In the genomic region with DNA sequence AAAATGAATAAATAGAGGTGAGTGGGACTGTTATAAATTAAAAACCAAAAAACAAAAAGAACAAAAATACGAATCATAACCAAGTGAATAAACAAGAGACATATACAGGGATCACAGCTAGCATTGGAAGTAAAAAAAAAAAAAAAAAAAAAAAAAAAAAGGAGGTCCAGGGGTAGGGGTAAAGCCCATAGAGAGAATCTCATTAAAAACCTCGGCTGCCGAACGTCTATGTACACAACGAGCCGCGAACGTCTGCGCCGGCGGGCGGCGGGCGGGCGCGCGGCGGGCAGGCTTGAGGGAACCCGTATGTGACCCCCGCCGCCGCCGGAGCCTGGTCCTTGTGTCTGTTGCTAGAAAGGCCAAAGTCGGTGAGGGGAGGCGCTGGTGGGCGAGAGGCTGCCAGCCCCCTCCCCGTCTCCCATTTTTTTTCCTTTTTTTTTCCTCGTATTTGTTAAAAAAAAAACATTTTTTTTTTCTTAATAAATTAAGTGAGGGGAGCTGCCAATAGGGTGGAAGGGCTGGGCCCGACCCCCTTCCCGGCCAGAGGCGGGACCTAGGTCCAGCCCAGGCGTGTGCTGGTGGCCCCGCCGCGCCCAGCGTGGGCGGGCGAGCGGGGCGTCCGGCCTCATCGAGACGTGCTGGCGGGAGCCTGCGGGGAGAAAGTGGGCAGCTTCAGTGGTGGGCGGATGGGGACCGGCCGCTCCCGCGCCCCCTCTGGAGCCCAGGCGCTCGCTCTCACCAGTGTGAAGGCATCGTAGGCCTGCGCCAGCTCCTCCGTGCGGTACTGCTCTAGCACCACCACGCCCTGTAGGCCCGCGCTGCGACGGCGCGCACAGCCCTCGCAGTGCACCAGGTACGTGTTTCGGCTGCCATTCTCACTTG, we compare ENCODE assay signal across 8 mouse cellular contexts. TPM values are rescaled to one million over a fixed set of nuclear protein-coding genes. Genes with fewer than 3 reads are reported as not detected.
DNase-seq lines count a peak whose midpoint lies in the region; ATAC-seq and TF ChIP-seq lines count a peak whose summit lies in the region.

No protein-coding gene starts in this region.

- no peak for TF ChIP-seq CTCF in brain, embryonic 14.5 days (IDR thresholded peaks at IDR 0.05; ENCODE audit: borderline replicate concordance, extremely low read depth, insufficient read depth, insufficient read length)

- no peak overlapping the region; the same call in 1 of the 2 replicates for H3K4me3 ChIP-seq in forebrain, embryonic 12.5 days (replicated peaks)
- peak overlapping the region; percentile 15; the same call in 1 of the 2 replicates for H3K4me3 ChIP-seq in kidney, embryonic 16.5 days (ENCODE audit: low read length)
- no peak overlapping the region for H3K4me3 ChIP-seq in stomach, embryonic 16.5 days (replicated peaks; ENCODE audit: low read length)

- peaks cover 55% of the 10 kb centered on the region for H3K36me3 ChIP-seq in forebrain, embryonic 12.5 days (replicated peaks)
- peaks cover 41% of the 10 kb centered on the region for H3K36me3 ChIP-seq in kidney, embryonic 16.5 days (ENCODE audit: insufficient read depth, low read length)
- peaks cover 21% of the 10 kb centered on the region for H3K36me3 ChIP-seq in stomach, embryonic 16.5 days (ENCODE audit: control insufficient read depth, insufficient read depth, low read length)

- H3K4me2 ChIP-seq in forebrain, embryonic 12.5 days, result peak overlapping the region; percentile 24; the same call in 1 of the 2 replicates
- H3K4me2 ChIP-seq in kidney, embryonic 16.5 days (replicated peaks; ENCODE audit: low read depth, low read length), result peak overlapping the region; percentile 35
- no peak overlapping the region for H3K4me2 ChIP-seq in stomach, embryonic 16.5 days (ENCODE audit: low read depth, low read length)

- H3K9ac ChIP-seq in forebrain, embryonic 12.5 days, result 0 out of 2 replicates have a peak overlapping the region, but pooled peaks have one; percentile 21
- peak overlapping the region; percentile 41; the same call in 1 of the 2 replicates for H3K9ac ChIP-seq in kidney, embryonic 16.5 days (replicated peaks; ENCODE audit: low read length)
- H3K9ac ChIP-seq in stomach, embryonic 16.5 days (ENCODE audit: low read length), result peak overlapping the region; percentile 36; the same call in 1 of the 2 replicates

- H3K9me3 ChIP-seq in forebrain, embryonic 12.5 days, result no peaks in the 10 kb centered on the region
- H3K9me3 ChIP-seq in kidney, embryonic 16.5 days (ENCODE audit: low read length), result no peaks in the 10 kb centered on the region
- H3K9me3 ChIP-seq in stomach, embryonic 16.5 days (replicated peaks; ENCODE audit: control insufficient read depth, low read length), result no peaks in the 10 kb centered on the region

- DNase-seq in kidney, adult 11 months, result peak; percentile 32
- no peak for DNase-seq in kidney, adult 9 months
- DNase-seq in brain, embryonic 14.5 days (ENCODE audit: low read depth), result peak; percentile 39
- no peak for DNase-seq in ovary, postnatal 10 days (ENCODE audit: low spot score)
- DNase-seq in MN1 (ENCODE audit: low spot score), result no peak

- peaks cover 43% of the 10 kb centered on the region for H3K27me3 ChIP-seq in forebrain, embryonic 12.5 days
- no peaks in the 10 kb centered on the region for H3K27me3 ChIP-seq in kidney, embryonic 16.5 days (ENCODE audit: insufficient read depth, low read length)
- H3K27me3 ChIP-seq in stomach, embryonic 16.5 days (ENCODE audit: control insufficient read depth, insufficient read depth, low read length), result no peaks in the 10 kb centered on the region

- no peak for ATAC-seq in forebrain, embryonic 12.5 days (ENCODE audit: low FRiP score)
- ATAC-seq in kidney, embryonic 16.5 days (ENCODE audit: low FRiP score, low TSS enrichment), result no peak
- ATAC-seq in stomach, embryonic 16.5 days (ENCODE audit: insufficient read depth, low FRiP score), result no peak

- no peak for TF ChIP-seq POLR2A in brain, embryonic 14.5 days (IDR thresholded peaks at IDR 0.05; ENCODE audit: borderline replicate concordance, extremely low read depth, insufficient read depth, insufficient read length, poor library complexity, severe bottlenecking)

- H3K27ac ChIP-seq in forebrain, embryonic 12.5 days, result no peak overlapping the region
- no peak overlapping the region for H3K27ac ChIP-seq in kidney, embryonic 16.5 days (ENCODE audit: low read length)
- H3K27ac ChIP-seq in stomach, embryonic 16.5 days (ENCODE audit: low read length), result no peak overlapping the region

- H3K4me1 ChIP-seq in forebrain, embryonic 12.5 days, result peaks cover 49% of the 10 kb centered on the region
- H3K4me1 ChIP-seq in kidney, embryonic 16.5 days (ENCODE audit: insufficient read depth, low read length), result peaks cover 40% of the 10 kb centered on the region
- H3K4me1 ChIP-seq in stomach, embryonic 16.5 days (ENCODE audit: control insufficient read depth, insufficient read depth, low read length), result peaks cover 28% of the 10 kb centered on the region

- WGBS in forebrain, embryonic 12.5 days, result 13% methylated on average over 66 of the region's 66 CpGs
- 34% methylated on average over 66 of the region's 66 CpGs for WGBS in kidney, embryonic 16.5 days
- WGBS in stomach, embryonic 16.5 days, result 35% methylated on average over 66 of the region's 66 CpGs

RNA-seq across cellular contexts. Expression of a gene that starts 1.4 kb away (rescaled TPM):
- polyA plus RNA-seq in brain, embryonic 14.5 days (2012; rRNA removed), result 5.7 TPM in 2 replicates
- polyA plus RNA-seq in forebrain, embryonic 12.5 days (2016; fragmentation: Nextera tagmentation; extraction: Ambion mirVana), result 9.1 and 11.2 TPM in 2 replicates
- 46.5 and 47.7 TPM in 2 replicates for polyA plus RNA-seq in kidney, embryonic 16.5 days (2015; fragmentation: Nextera tagmentation; extraction: Ambion mirVana)
- polyA plus RNA-seq in stomach, embryonic 16.5 days (2015; fragmentation: Nextera tagmentation; extraction: Ambion mirVana), result 26.4 and 28.7 TPM in 2 replicates

RNA-seq across cellular contexts. Expression of a gene that starts 4.0 kb away (rescaled TPM):
- polyA plus RNA-seq in brain, embryonic 14.5 days (2012; rRNA removed), result 26.7 and 28.7 TPM in 2 replicates
- polyA plus RNA-seq in forebrain, embryonic 12.5 days (2016; fragmentation: Nextera tagmentation; extraction: Ambion mirVana), result 55.0 and 60.9 TPM in 2 replicates
- 34.0 and 37.3 TPM in 2 replicates for polyA plus RNA-seq in kidney, embryonic 16.5 days (2015; fragmentation: Nextera tagmentation; extraction: Ambion mirVana)
- polyA plus RNA-seq in stomach, embryonic 16.5 days (2015; fragmentation: Nextera tagmentation; extraction: Ambion mirVana), result 29.4 TPM in 2 replicates

RNA-seq across cellular contexts. Expression of a gene that starts 4.2 kb away (rescaled TPM):
- 84.1 and 111 TPM in 2 replicates for polyA plus RNA-seq in brain, embryonic 14.5 days (2012; rRNA removed)
- 91.7 and 103 TPM in 2 replicates for polyA plus RNA-seq in forebrain, embryonic 12.5 days (2016; fragmentation: Nextera tagmentation; extraction: Ambion mirVana)
- polyA plus RNA-seq in kidney, embryonic 16.5 days (2015; fragmentation: Nextera tagmentation; extraction: Ambion mirVana), result 142 and 150 TPM in 2 replicates
- 144 and 148 TPM in 2 replicates for polyA plus RNA-seq in stomach, embryonic 16.5 days (2015; fragmentation: Nextera tagmentation; extraction: Ambion mirVana)

RNA-seq across cellular contexts. Expression of a gene that starts 14.0 kb away (rescaled TPM):
- polyA plus RNA-seq in brain, embryonic 14.5 days (2012; rRNA removed), result 12.4 and 38.7 TPM in 2 replicates
- 50.8 and 53.3 TPM in 2 replicates for polyA plus RNA-seq in forebrain, embryonic 12.5 days (2016; fragmentation: Nextera tagmentation; extraction: Ambion mirVana)
- 26.0 and 31.3 TPM in 2 replicates for polyA plus RNA-seq in kidney, embryonic 16.5 days (2015; fragmentation: Nextera tagmentation; extraction: Ambion mirVana)
- polyA plus RNA-seq in stomach, embryonic 16.5 days (2015; fragmentation: Nextera tagmentation; extraction: Ambion mirVana), result 21.2 and 21.4 TPM in 2 replicates

RNA-seq across cellular contexts. Expression of a gene that starts 30.2 kb away (rescaled TPM):
- 321 and 358 TPM in 2 replicates for polyA plus RNA-seq in brain, embryonic 14.5 days (2012; rRNA removed)
- polyA plus RNA-seq in forebrain, embryonic 12.5 days (2016; fragmentation: Nextera tagmentation; extraction: Ambion mirVana), result 94.3 and 98.3 TPM in 2 replicates
- polyA plus RNA-seq in kidney, embryonic 16.5 days (2015; fragmentation: Nextera tagmentation; extraction: Ambion mirVana), result 58.6 and 67.2 TPM in 2 replicates
- polyA plus RNA-seq in stomach, embryonic 16.5 days (2015; fragmentation: Nextera tagmentation; extraction: Ambion mirVana), result 48.5 and 55.4 TPM in 2 replicates

Comparison
In these comparisons a context has a peak if more than half of its experiments do, and no peak if none do; other contexts are left out.
1. DNase-seq: peak in kidney, adult 11 months (single experiment) and brain, embryonic 14.5 days (single experiment); none in kidney, adult 9 months (single experiment), ovary, postnatal 10 days (single experiment) and MN1 (single experiment).
2. Peak in every context shown above with its lines, with median percentiles within 50 percentile points of each other: H3K9ac ChIP-seq.